In genomic region chr9:61455861-61456261, GRCm38 (mm10) we compare ENCODE assay signal across 13 mouse cellular contexts.
DNase-seq lines count a peak whose midpoint lies in the region; ATAC-seq and TF ChIP-seq lines count a peak whose summit lies in the region.
"Had no signal": no experiment of that assay in that cellular context is flagged by ENCODE, and none has a peak within 500 bp of the region (broad histone marks: within the 10 kb centered on the region; RNA-seq: fewer than 3 reads in every experiment).

No protein-coding gene starts in this region.

- H3K9me3 ChIP-seq in lung, embryonic 14.5 days (ENCODE audit: low read depth, low read length) = no peaks in the 10 kb centered on the region
- H3K9me3 ChIP-seq: heart, embryonic 15.5 days; liver, embryonic 13.5 days had no signal

- peak; percentile 73 for ATAC-seq in lung, embryonic 14.5 days (ENCODE audit: insufficient read depth)
- no peak for ATAC-seq in CD4-positive, CD25-positive, alpha-beta regulatory T cell, adult 4 months
- ATAC-seq: forebrain, postnatal 0 days had no signal

- H3K27ac ChIP-seq in gastrocnemius, adult 2 months = no peak overlapping the region
- no peak overlapping the region for H3K27ac ChIP-seq in lung, embryonic 14.5 days (ENCODE audit: low read depth)
- H3K27ac ChIP-seq: heart, embryonic 15.5 days; liver, embryonic 13.5 days had no signal

- peak; percentile 37 for DNase-seq in gastrocnemius, adult 2 months
- no peak for DNase-seq in gastrocnemius, postnatal 10 days
- DNase-seq in adipocyte (ENCODE audit: low spot score) = peak; percentile 11
- DNase-seq in heart, postnatal 4 days = peak; percentile 45
- DNase-seq in lung, embryonic 14.5 days = peak; percentile 83
- no peak for DNase-seq in cerebellum, postnatal 10 days
- no peak for DNase-seq in gastrocnemius, adult 8-10 months (ENCODE audit: low spot score in 2 of 2)
- DNase-seq: adrenal gland, postnatal 25 days; forebrain, postnatal 0 days; liver, embryonic 13.5 days; thymus, postnatal 14 days had no signal

- intact Hi-C loops in gastrocnemius, adult 2 months (cut with DNase I) = no loop called here

- no peak overlapping the region for H3K9ac ChIP-seq in lung, embryonic 14.5 days
- H3K9ac ChIP-seq: forebrain, postnatal 0 days; heart, embryonic 15.5 days; liver, embryonic 13.5 days had no signal

- no peak overlapping the region for H3K4me2 ChIP-seq in lung, embryonic 14.5 days
- H3K4me2 ChIP-seq: heart, embryonic 15.5 days; liver, embryonic 13.5 days had no signal

- no peak overlapping the region for H3K4me3 ChIP-seq in gastrocnemius, adult 2 months
- no peak overlapping the region for H3K4me3 ChIP-seq in lung, embryonic 14.5 days (ENCODE audit: low read depth, low read length)
- H3K4me3 ChIP-seq: heart, embryonic 15.5 days; liver, embryonic 13.5 days had no signal

- H3K36me3 ChIP-seq in lung, embryonic 14.5 days (ENCODE audit: insufficient read depth) = no peaks in the 10 kb centered on the region
- H3K36me3 ChIP-seq: heart, embryonic 15.5 days; liver, embryonic 13.5 days had no signal

- TF ChIP-seq CTCF in gastrocnemius, adult 2 months (IDR thresholded peaks at IDR 0.05) = no peak
- no peak for TF ChIP-seq CTCF in lung, embryonic 14.5 days (IDR thresholded peaks at IDR 0.05; ENCODE audit: low read depth)

- peaks cover 13% of the 10 kb centered on the region; the same call in 1 of the 2 replicates for H3K4me1 ChIP-seq in lung, embryonic 14.5 days (ENCODE audit: insufficient read depth)
- H3K4me1 ChIP-seq: liver, embryonic 13.5 days had no signal

- 16% methylated on average over 6 of the region's 6 CpGs for WGBS in lung, embryonic 14.5 days

- H3K27me3 ChIP-seq in lung, embryonic 14.5 days (ENCODE audit: insufficient read depth, low read length) = peaks cover 1% of the 10 kb centered on the region

Comparison
In these comparisons a context has a peak if more than half of its experiments do, and no peak if none do; other contexts are left out.
1. DNase-seq: peak in gastrocnemius, adult 2 months (single experiment), adipocyte (single experiment), heart, postnatal 4 days (single experiment) and lung, embryonic 14.5 days (single experiment); none in gastrocnemius, postnatal 10 days (single experiment), cerebellum, postnatal 10 days (0 of 2) and gastrocnemius, adult 8-10 months (0 of 2).